Mouse (Mus musculus) kidney, adult 2 months (tissue): ENCODE measurements around the gene Ddr2.

Experiments used
- CTCF ChIP-seq: fragments of 200-500 bp; conservative IDR thresholded peaks from 2 replicates; pipeline ENCODE4 v1.5.1; 2011; ENCODE audit warnings: low read depth, mild to moderate bottlenecking, control low read depth, low read length, moderate library complexity, mixed read lengths; ENCODE audit not compliant: insufficient read depth, insufficient read length
- POLR2A ChIP-seq: fragments of 200-500 bp; IDR thresholded peaks from one replicate; pipeline ENCODE4 v1.6.1; 2011; ENCODE audit warnings: low read depth, low read length, control low read depth

DNA sequence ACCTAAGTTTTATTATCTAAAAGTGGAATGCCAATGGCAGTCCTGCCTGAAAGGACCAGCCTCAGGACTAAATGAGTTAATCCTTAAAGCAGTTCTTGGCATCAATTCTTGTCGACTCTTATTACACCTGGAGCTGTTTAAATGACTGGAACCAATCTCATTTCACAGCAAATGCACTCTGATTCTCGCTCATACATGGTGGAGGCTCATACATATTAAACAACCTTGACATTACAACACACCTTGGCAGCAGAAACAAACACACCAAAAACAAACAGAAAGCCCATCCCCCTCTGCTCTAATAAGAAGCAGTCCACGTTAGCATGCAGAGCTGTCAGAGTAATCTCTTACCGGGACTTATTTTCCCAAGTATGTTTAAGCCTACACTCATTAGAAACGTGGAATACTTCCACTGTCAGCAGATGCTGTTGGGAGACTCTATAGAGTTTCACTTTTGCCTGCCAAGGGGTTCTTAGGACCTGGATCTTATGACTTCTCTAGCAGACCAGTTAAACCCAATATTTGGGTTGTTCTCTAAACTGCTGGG lies 58.9 kb downstream of the Ddr2 start:
- TF ChIP-seq CTCF (no peak), POLR2A (no peak)
